8 mouse cellular contexts compared by ENCODE assay signal in genomic region chr9:51277834-51278498, GRCm38 (mm10). TPM values are rescaled to one million over a fixed set of nuclear protein-coding genes. Genes with fewer than 3 reads are reported as not detected.
DNase-seq lines count a peak whose midpoint lies in the region; ATAC-seq lines count a peak whose summit lies in the region.

No protein-coding gene starts in this region.

- peak overlapping the region; percentile 68 for H3K4me3 ChIP-seq in lung, embryonic 16.5 days (ENCODE audit: low read length)
- peak overlapping the region; percentile 54 for H3K4me3 ChIP-seq in forebrain, embryonic 12.5 days (replicated peaks)
- peak overlapping the region; percentile 53 for H3K4me3 ChIP-seq in liver, embryonic 11.5 days (ENCODE audit: low read depth, low read length)
- peak overlapping the region; percentile 58 for H3K4me3 ChIP-seq in stomach, embryonic 14.5 days (ENCODE audit: low read depth, low read length)

- H3K36me3 ChIP-seq in lung, embryonic 16.5 days (ENCODE audit: control insufficient read depth, insufficient read depth, low read length) = no peaks in the 10 kb centered on the region
- H3K36me3 ChIP-seq in forebrain, embryonic 12.5 days (replicated peaks) = no peaks in the 10 kb centered on the region
- H3K36me3 ChIP-seq in liver, embryonic 11.5 days (ENCODE audit: control insufficient read depth, insufficient read depth, low read length) = no peaks in the 10 kb centered on the region
- no peaks in the 10 kb centered on the region for H3K36me3 ChIP-seq in stomach, embryonic 14.5 days (ENCODE audit: control insufficient read depth, insufficient read depth, low read length)

- WGBS in lung, embryonic 16.5 days = 19% methylated on average over 13 of the region's 13 CpGs
- 22% methylated on average over 13 of the region's 13 CpGs for WGBS in forebrain, embryonic 12.5 days
- 22% methylated on average over 13 of the region's 13 CpGs for WGBS in liver, embryonic 11.5 days
- WGBS in stomach, embryonic 14.5 days = 15% methylated on average over 13 of the region's 13 CpGs

- H3K9ac ChIP-seq in lung, embryonic 16.5 days (ENCODE audit: low read length) = peak overlapping the region; percentile 76
- peak overlapping the region; percentile 58; the same call in 1 of the 2 replicates for H3K9ac ChIP-seq in forebrain, embryonic 12.5 days
- peak overlapping the region; percentile 31; the same call in 1 of the 2 replicates for H3K9ac ChIP-seq in liver, embryonic 11.5 days (ENCODE audit: low read depth, low read length)
- H3K9ac ChIP-seq in stomach, embryonic 14.5 days (replicated peaks; ENCODE audit: low read depth, low read length) = peak overlapping the region; percentile 58

- peak overlapping the region; percentile 91 for H3K27ac ChIP-seq in lung, embryonic 16.5 days (ENCODE audit: low read length)
- no peak overlapping the region for H3K27ac ChIP-seq in forebrain, embryonic 12.5 days
- no peak overlapping the region for H3K27ac ChIP-seq in liver, embryonic 11.5 days (ENCODE audit: low read depth, low read length)
- H3K27ac ChIP-seq in stomach, embryonic 14.5 days (ENCODE audit: low read length) = peak overlapping the region; percentile 66; the same call in 1 of the 2 replicates

- no peaks in the 10 kb centered on the region for H3K9me3 ChIP-seq in lung, embryonic 16.5 days (ENCODE audit: control insufficient read depth, low read length)
- no peaks in the 10 kb centered on the region for H3K9me3 ChIP-seq in forebrain, embryonic 12.5 days
- no peaks in the 10 kb centered on the region for H3K9me3 ChIP-seq in liver, embryonic 11.5 days (ENCODE audit: control insufficient read depth, low read length)
- no peaks in the 10 kb centered on the region for H3K9me3 ChIP-seq in stomach, embryonic 14.5 days (ENCODE audit: control insufficient read depth, low read depth, low read length)

- DNase-seq in lung, postnatal 25 days (ENCODE audit: low spot score) = no peak
- no peak for DNase-seq in liver, embryonic 11.5 days (ENCODE audit: low spot score)
- no peak for DNase-seq in cerebellum, adult 9-11 months
- no peak for DNase-seq in cerebellum, postnatal 25 days
- DNase-seq in frontal cortex, postnatal 10 days (ENCODE audit: low spot score in 2 of 2) = no peak

- H3K27me3 ChIP-seq in lung, embryonic 16.5 days (ENCODE audit: control insufficient read depth, insufficient read depth, low read depth, low read length) = no peaks in the 10 kb centered on the region
- H3K27me3 ChIP-seq in forebrain, embryonic 12.5 days = peaks cover 29% of the 10 kb centered on the region
- peaks cover 21% of the 10 kb centered on the region for H3K27me3 ChIP-seq in liver, embryonic 11.5 days (replicated peaks; ENCODE audit: control insufficient read depth, insufficient read depth, low read length)
- H3K27me3 ChIP-seq in stomach, embryonic 14.5 days (ENCODE audit: control insufficient read depth, insufficient read depth, low read length) = no peaks in the 10 kb centered on the region

- peaks cover 20% of the 10 kb centered on the region for H3K4me1 ChIP-seq in lung, embryonic 16.5 days (replicated peaks; ENCODE audit: control insufficient read depth, insufficient read depth, low read length)
- peaks cover 15% of the 10 kb centered on the region for H3K4me1 ChIP-seq in forebrain, embryonic 12.5 days
- peaks cover 5% of the 10 kb centered on the region; the same call in 1 of the 2 replicates for H3K4me1 ChIP-seq in liver, embryonic 11.5 days (replicated peaks; ENCODE audit: control insufficient read depth, insufficient read depth, low read length)
- H3K4me1 ChIP-seq in stomach, embryonic 14.5 days (ENCODE audit: control insufficient read depth, insufficient read depth, low read length) = peaks cover 14% of the 10 kb centered on the region; the same call in 1 of the 2 replicates

- H3K4me2 ChIP-seq in lung, embryonic 16.5 days (ENCODE audit: low read depth, low read length) = peak overlapping the region; percentile 87
- H3K4me2 ChIP-seq in forebrain, embryonic 12.5 days = peak overlapping the region; percentile 87
- peak overlapping the region; percentile 77 for H3K4me2 ChIP-seq in liver, embryonic 11.5 days
- H3K4me2 ChIP-seq in stomach, embryonic 14.5 days (replicated peaks; ENCODE audit: low read depth, low read length) = peak overlapping the region; percentile 91

- ATAC-seq in lung, embryonic 16.5 days (ENCODE audit: low read depth) = 0 out of 2 replicates have a peak, but pooled peaks have one; percentile 10
- ATAC-seq in forebrain, embryonic 12.5 days (ENCODE audit: low FRiP score) = no peak; the same call in 1 of the 2 replicates
- 0 out of 2 replicates have a peak, but pooled peaks have one; percentile 19 for ATAC-seq in liver, embryonic 11.5 days (replicated peaks; ENCODE audit: low FRiP score)
- ATAC-seq in stomach, embryonic 14.5 days (ENCODE audit: insufficient number of reproducible peaks, insufficient read depth, low FRiP score, low read depth) = no peak

RNA-seq across cellular contexts. Expression of gene Colca2, which starts 0.4 kb away (rescaled TPM):
- polyA plus RNA-seq in lung, embryonic 16.5 days (2015; fragmentation: Nextera tagmentation; extraction: Ambion mirVana) = 8.3 and 10.6 TPM in 2 replicates
- polyA plus RNA-seq in forebrain, embryonic 12.5 days (2016; fragmentation: Nextera tagmentation; extraction: Ambion mirVana) = 1.0 and 1.6 TPM in 2 replicates
- polyA plus RNA-seq in liver, embryonic 11.5 days (2014; fragmentation: Nextera tagmentation; extraction: Ambion mirVana) = 0.52 and 0.70 TPM in 2 replicates
- 7.3 and 8.3 TPM in 2 replicates for polyA plus RNA-seq in stomach, embryonic 14.5 days (2014; fragmentation: Nextera tagmentation; extraction: Ambion mirVana)

RNA-seq across cellular contexts. Expression of gene 1810046K07Rik, which starts 50.8 kb away (rescaled TPM):
- polyA plus RNA-seq in lung, embryonic 16.5 days (2015; fragmentation: Nextera tagmentation; extraction: Ambion mirVana) = 0.11 TPM in 1 of 2 replicates, not detected in the other
- polyA plus RNA-seq in forebrain, embryonic 12.5 days (2016; fragmentation: Nextera tagmentation; extraction: Ambion mirVana) = not detected in 2 replicates
- polyA plus RNA-seq in liver, embryonic 11.5 days (2014; fragmentation: Nextera tagmentation; extraction: Ambion mirVana) = not detected in 2 replicates
- 0.64 and 1.00 TPM in 2 replicates for polyA plus RNA-seq in stomach, embryonic 14.5 days (2014; fragmentation: Nextera tagmentation; extraction: Ambion mirVana)

Comparison
In these comparisons a context has a peak if more than half of its experiments do, and no peak if none do; other contexts are left out.
1. ATAC-seq: peak in lung, embryonic 16.5 days (single experiment) and liver, embryonic 11.5 days (single experiment); none in forebrain, embryonic 12.5 days (single experiment) and stomach, embryonic 14.5 days (single experiment).
2. H3K27ac ChIP-seq: peak in lung, embryonic 16.5 days (single experiment) and stomach, embryonic 14.5 days (single experiment); none in forebrain, embryonic 12.5 days (single experiment) and liver, embryonic 11.5 days (single experiment).
3. Peak in every context shown above with its lines, with median percentiles within 50 percentile points of each other: H3K4me2 ChIP-seq, H3K4me3 ChIP-seq and H3K9ac ChIP-seq.